Mouse (Mus musculus): ENCODE data around the gene Ankdd1a. TPM values are rescaled to one million over a fixed set of nuclear protein-coding genes. Genes with fewer than 3 reads are reported as not detected.

Gene Ankdd1a
- polyA plus RNA-seq, 1 experiment from 2014 or later, result not detected

GRCm38 (mm10) chr9:65525445-65526195 is 5.6 kb upstream of the Ankdd1a start:
- H3K4me1 ChIP-seq (replicated peaks; ENCODE audit: control insufficient read depth, insufficient read depth, low read length), result no peaks in the 10 kb centered on the region
- H3K27ac ChIP-seq (ENCODE audit: low read depth, low read length), result no peak overlapping the region
- H3K36me3 ChIP-seq (ENCODE audit: control insufficient read depth, insufficient read depth), result no peaks in the 10 kb centered on the region
- 75% methylated on average over 10 of the region's 10 CpGs for WGBS
- no peak overlapping the region for H3K4me2 ChIP-seq (replicated peaks; ENCODE audit: low read depth)
- no peak for ATAC-seq
- H3K9ac ChIP-seq (ENCODE audit: low read depth, low read length), result no peak overlapping the region
- no peak for TF ChIP-seq CTCF (IDR thresholded peaks at IDR 0.05; ENCODE audit: low read depth)
- peaks cover 5% of the 10 kb centered on the region; the same call in 1 of the 2 replicates for H3K27me3 ChIP-seq (replicated peaks; ENCODE audit: control insufficient read depth, insufficient read depth, low read length)
- H3K9me3 ChIP-seq (ENCODE audit: control insufficient read depth), result no peaks in the 10 kb centered on the region
- H3K4me3 ChIP-seq (ENCODE audit: low read depth, low read length), result no peak overlapping the region

GRCm38 (mm10) chr9:65523611-65524364 is 3.8 kb upstream of the Ankdd1a start:
- Histone ChIP-seq H3K9ac (ENCODE audit: low read depth, low read length) (no peak overlapping the region), H3K36me3 (ENCODE audit: control insufficient read depth, insufficient read depth) (no peaks in the 10 kb centered on the region), H3K27ac (ENCODE audit: low read depth, low read length) (no peak overlapping the region), H3K4me1 (replicated peaks; ENCODE audit: control insufficient read depth, insufficient read depth, low read length) (no peaks in the 10 kb centered on the region), H3K27me3 (replicated peaks; ENCODE audit: control insufficient read depth, insufficient read depth, low read length) (peaks cover 5% of the 10 kb centered on the region; the same call in 1 of the 2 replicates), H3K4me2 (replicated peaks; ENCODE audit: low read depth) (no peak overlapping the region), H3K9me3 (ENCODE audit: control insufficient read depth) (no peaks in the 10 kb centered on the region), H3K4me3 (ENCODE audit: low read depth, low read length) (no peak overlapping the region)
- WGBS, result 27% methylated on average over 14 of the region's 14 CpGs
- ATAC-seq, result peak; percentile 63
- TF ChIP-seq CTCF (IDR thresholded peaks at IDR 0.05; ENCODE audit: low read depth), result peak; percentile 99

- TF ChIP-seq CTCF (IDR thresholded peaks at IDR 0.05; ENCODE audit: low read depth), result no peak
- Histone ChIP-seq H3K27ac (ENCODE audit: low read depth, low read length) (no peak overlapping the region), H3K9me3 (ENCODE audit: control insufficient read depth) (no peaks in the 10 kb centered on the region), H3K27me3 (replicated peaks; ENCODE audit: control insufficient read depth, insufficient read depth, low read length) (peaks cover 5% of the 10 kb centered on the region; the same call in 1 of the 2 replicates), H3K9ac (ENCODE audit: low read depth, low read length) (no peak overlapping the region), H3K36me3 (ENCODE audit: control insufficient read depth, insufficient read depth) (no peaks in the 10 kb centered on the region), H3K4me2 (replicated peaks; ENCODE audit: low read depth) (peak overlapping the region; percentile 43), H3K4me3 (ENCODE audit: low read depth, low read length) (no peak overlapping the region), H3K4me1 (replicated peaks; ENCODE audit: control insufficient read depth, insufficient read depth, low read length) (no peaks in the 10 kb centered on the region)
- 13% methylated on average over 11 of the region's 11 CpGs for WGBS
- ATAC-seq, result no peak
Measured at GRCm38 (mm10) chr9:65520505-65520876, 498 bp upstream of the Ankdd1a start.

GRCm38 (mm10) chr9:65514851-65515261 is 5.1 kb downstream of the Ankdd1a start:
- WGBS, result 71% methylated on average over 3 of the region's 3 CpGs
- H3K36me3 ChIP-seq (ENCODE audit: control insufficient read depth, insufficient read depth), result no peaks in the 10 kb centered on the region

GRCm38 (mm10) chr9:65514431-65514830 is 5.6 kb downstream of the Ankdd1a start:
- no peak for TF ChIP-seq CTCF (IDR thresholded peaks at IDR 0.05; ENCODE audit: low read depth)
- Histone ChIP-seq H3K27ac (ENCODE audit: low read depth, low read length) (no peak overlapping the region), H3K27me3 (replicated peaks; ENCODE audit: control insufficient read depth, insufficient read depth, low read length) (no peaks in the 10 kb centered on the region), H3K9ac (ENCODE audit: low read depth, low read length) (no peak overlapping the region), H3K9me3 (ENCODE audit: control insufficient read depth) (no peaks in the 10 kb centered on the region), H3K4me1 (replicated peaks; ENCODE audit: control insufficient read depth, insufficient read depth, low read length) (no peaks in the 10 kb centered on the region), H3K36me3 (ENCODE audit: control insufficient read depth, insufficient read depth) (no peaks in the 10 kb centered on the region), H3K4me3 (ENCODE audit: low read depth, low read length) (no peak overlapping the region), H3K4me2 (replicated peaks; ENCODE audit: low read depth) (no peak overlapping the region)
- no peak for ATAC-seq
- WGBS, result 69% methylated on average over 8 of the region's 8 CpGs

More at GRCm38 (mm10) chr9:65514851-65515261, 5.1 kb downstream of the Ankdd1a start:
- Histone ChIP-seq H3K4me2 (replicated peaks; ENCODE audit: low read depth) (no peak overlapping the region), H3K4me1 (replicated peaks; ENCODE audit: control insufficient read depth, insufficient read depth, low read length) (no peaks in the 10 kb centered on the region), H3K27ac (ENCODE audit: low read depth, low read length) (no peak overlapping the region), H3K9me3 (ENCODE audit: control insufficient read depth) (no peaks in the 10 kb centered on the region), H3K4me3 (ENCODE audit: low read depth, low read length) (no peak overlapping the region), H3K9ac (ENCODE audit: low read depth, low read length) (no peak overlapping the region), H3K27me3 (replicated peaks; ENCODE audit: control insufficient read depth, insufficient read depth, low read length) (no peaks in the 10 kb centered on the region)
- no peak for TF ChIP-seq CTCF (IDR thresholded peaks at IDR 0.05; ENCODE audit: low read depth)
- no peak for ATAC-seq

- no peak overlapping the region for H3K4me2 ChIP-seq (replicated peaks; ENCODE audit: low read depth)
- H3K27ac ChIP-seq (ENCODE audit: low read depth, low read length), result no peak overlapping the region
- ATAC-seq, result peak; percentile 45; the same call in 1 of the 2 replicates
- no peaks in the 10 kb centered on the region for H3K36me3 ChIP-seq (ENCODE audit: control insufficient read depth, insufficient read depth)
- no peak for TF ChIP-seq CTCF (IDR thresholded peaks at IDR 0.05; ENCODE audit: low read depth)
- H3K4me3 ChIP-seq (ENCODE audit: low read depth, low read length), result no peak overlapping the region
- no peaks in the 10 kb centered on the region for H3K4me1 ChIP-seq (replicated peaks; ENCODE audit: control insufficient read depth, insufficient read depth, low read length)
- no peaks in the 10 kb centered on the region for H3K27me3 ChIP-seq (replicated peaks; ENCODE audit: control insufficient read depth, insufficient read depth, low read length)
- no peaks in the 10 kb centered on the region for H3K9me3 ChIP-seq (ENCODE audit: control insufficient read depth)
- WGBS, result 46% methylated on average over 3 of the region's 3 CpGs
- H3K9ac ChIP-seq (ENCODE audit: low read depth, low read length), result no peak overlapping the region
Measured at GRCm38 (mm10) chr9:65512520-65512919, 7.5 kb downstream of the Ankdd1a start.
